Mouse (Mus musculus): ENCODE results near the gene Tex9.

DNA sequence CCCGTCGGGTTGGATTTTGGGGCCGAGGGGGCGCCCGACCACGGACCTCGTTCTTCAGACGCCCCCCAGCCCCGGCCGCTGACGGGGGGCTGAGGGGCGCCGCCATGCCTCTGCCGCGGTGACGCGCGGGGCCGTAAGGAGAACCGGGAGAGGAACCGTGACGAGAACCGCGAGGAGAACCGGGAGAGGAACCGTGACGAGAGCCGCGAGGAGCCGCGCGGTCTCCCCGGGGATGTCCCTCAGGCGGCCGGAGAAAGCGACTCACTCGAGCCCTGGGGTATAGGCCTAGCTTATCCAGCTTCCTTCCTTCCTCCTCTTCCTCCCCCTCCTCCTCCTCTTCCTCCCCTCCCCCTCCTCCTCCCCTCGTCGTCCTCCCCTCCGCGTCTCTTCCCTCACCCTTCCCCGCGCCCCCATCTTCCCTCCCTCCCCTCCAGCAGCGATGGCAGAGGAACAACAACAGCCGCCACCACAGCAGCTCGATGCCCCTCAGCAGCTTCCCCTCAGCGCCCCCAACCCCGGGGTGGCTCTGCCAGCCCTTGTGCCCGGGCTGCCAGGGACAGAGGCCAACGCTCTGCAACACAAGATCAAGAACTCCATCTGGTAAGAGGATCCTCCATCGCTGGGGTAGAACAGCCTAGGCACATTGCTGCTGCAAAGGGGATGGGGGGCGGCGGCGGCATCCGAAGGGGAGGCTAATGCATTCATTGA is 40.5 kb upstream of the Tex9 start:
- TF ChIP-seq POLR2A (IDR thresholded peaks at IDR 0.05; ENCODE audit: control insufficient read depth, low read depth, low read length) = no peak
- no peak for TF ChIP-seq CTCF (IDR thresholded peaks at IDR 0.05; ENCODE audit: control insufficient read depth, insufficient read depth, insufficient replicate concordance, low read depth, low read length)

Data from testis, adult 2 months (tissue).